Mouse (Mus musculus) forebrain, embryonic 11.5 days (tissue): ENCODE measurements at regions not wholly inside any gene's neighbourhood (a gene's known extent, or its start where the extent isn't known, plus 50 kb on each side); places are given as distances from the start of the nearest gene placed in this dataset.

ENCODE experiments used
- ATAC-seq: fragments of 200-750 bp; cut with Nextera tagmentation; replicated peaks from 2 replicates; pipeline ENCODE4 v1.8.0; 2017; ENCODE audit warnings: moderate TSS enrichment; ENCODE audit not compliant: low FRiP score
- DNase-seq: peaks from one replicate; pipeline ENCODE4 v3.0.0-alpha.2; 2017; ENCODE audit warnings: low spot score
- H3K27ac ChIP-seq: fragments of 300-500 bp; sonication (generic); 2 replicates; pipeline ENCODE4 v1.5.1; 2014; ENCODE audit warnings: low read depth, low read length
- H3K27me3 ChIP-seq: fragments of 300-500 bp; sonication (generic); 2 replicates; pipeline ENCODE4 v1.6.1; 2014; ENCODE audit warnings: mild to moderate bottlenecking, low read length, mixed read lengths; ENCODE audit not compliant: control insufficient read depth, insufficient read depth
- H3K36me3 ChIP-seq: fragments of 300-500 bp; sonication (generic); 2 replicates; pipeline ENCODE4 v1.6.1; 2014; ENCODE audit warnings: mild to moderate bottlenecking, low read length, moderate library complexity, mixed read lengths; ENCODE audit not compliant: control insufficient read depth, insufficient read depth
- H3K4me1 ChIP-seq: fragments of 300-500 bp; sonication (generic); replicated peaks from 2 replicates; pipeline ENCODE4 v1.6.1; 2014; ENCODE audit warnings: low read length, mixed read lengths; ENCODE audit not compliant: control insufficient read depth, insufficient read depth
- H3K4me2 ChIP-seq: fragments of 300-500 bp; sonication (generic); 2 replicates; pipeline ENCODE4 v1.6.1; 2014; ENCODE audit warnings: low read depth, mild to moderate bottlenecking, low read length, moderate library complexity, mixed read lengths; ENCODE audit not compliant: severe bottlenecking
- H3K4me3 ChIP-seq: fragments of 300-500 bp; sonication (generic); 2 replicates; pipeline ENCODE4 v1.5.1; 2014; ENCODE audit warnings: low read depth, low read length
- H3K9ac ChIP-seq: fragments of 300-500 bp; sonication (generic); 2 replicates; pipeline ENCODE4 v1.6.1; 2014; ENCODE audit warnings: low read length
- H3K9me3 ChIP-seq: fragments of 300-500 bp; sonication (generic); 2 replicates; pipeline ENCODE4 v1.6.1; 2016; ENCODE audit warnings: low read length, mixed read lengths; ENCODE audit not compliant: control insufficient read depth
- WGBS: fragments of 180-500 bp; shearing (Covaris S2); extraction: QIAGEN DNeasy Blood & Tissue Kit; methylation state at CpG from one replicate; pipeline ENCODE4 v1.1.7; 2014; 5-methylcytosine and 5-hydroxymethylcytosine counted together

DNA sequence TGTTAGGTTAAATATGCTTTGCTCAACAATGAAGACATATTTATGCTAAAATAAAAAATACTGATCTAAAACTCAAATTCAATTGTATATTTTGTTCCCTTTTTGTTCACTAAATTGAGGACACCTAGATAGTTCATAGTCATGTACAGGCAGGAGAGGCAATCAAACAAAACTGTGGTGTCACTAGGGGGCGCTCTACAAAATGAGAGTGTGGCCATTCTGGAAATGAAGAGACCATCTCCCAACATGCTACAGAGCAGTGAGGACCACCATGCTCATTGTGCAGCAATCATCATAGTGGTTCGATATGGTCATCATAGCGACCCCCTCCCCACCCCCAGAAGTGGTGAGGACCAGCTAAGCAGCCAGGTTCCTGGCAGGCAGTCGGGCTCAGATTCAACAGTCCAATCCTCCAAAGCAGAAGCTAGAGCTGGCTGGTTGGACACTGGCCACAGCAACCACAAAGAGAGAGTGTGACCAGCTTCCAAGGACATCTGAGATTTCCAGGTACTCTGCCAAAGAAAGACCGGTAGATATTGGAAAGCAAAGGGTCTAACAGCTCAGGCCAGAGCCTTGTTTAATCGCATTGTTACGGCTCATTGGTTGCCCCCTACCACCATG is 155.4 kb downstream of the Tgfb2 start:
- Histone ChIP-seq H3K9ac (no peak overlapping the region), H3K4me2 (no peak overlapping the region), H3K9me3 (no peaks in the 10 kb centered on the region), H3K36me3 (no peaks in the 10 kb centered on the region), H3K4me1 (no peaks in the 10 kb centered on the region), H3K4me3 (no peak overlapping the region), H3K27me3 (no peaks in the 10 kb centered on the region), H3K27ac (no peak overlapping the region)
- WGBS: 85% methylated on average over 7 of the region's 7 CpGs
- DNase-seq (no peak), ATAC-seq (no peak)

DNA sequence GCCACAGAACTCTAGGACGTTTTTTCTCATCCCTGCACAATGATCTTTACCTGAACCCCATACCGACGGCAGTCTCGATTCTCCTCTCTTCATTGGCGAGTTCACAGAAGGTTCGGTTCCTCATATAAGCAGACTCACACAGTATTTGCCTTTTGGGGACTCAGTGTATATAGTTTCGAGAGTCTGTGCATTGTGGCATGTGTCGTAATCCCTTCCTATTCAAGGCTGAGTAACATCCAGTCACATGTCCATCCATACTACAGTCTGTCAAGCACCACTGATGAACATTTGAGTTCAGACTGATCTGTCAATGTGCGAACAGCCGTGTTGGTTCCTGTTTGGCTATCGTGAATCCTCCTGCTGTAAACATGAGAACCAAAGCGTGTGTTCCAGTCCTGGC is 156.6 kb downstream of the Tgfb2 start:
- WGBS: 93% methylated on average over 12 of the region's 12 CpGs
- Histone ChIP-seq H3K27ac (no peak overlapping the region), H3K9me3 (no peaks in the 10 kb centered on the region), H3K4me2 (no peak overlapping the region), H3K36me3 (no peaks in the 10 kb centered on the region), H3K4me3 (no peak overlapping the region), H3K27me3 (no peaks in the 10 kb centered on the region), H3K4me1 (no peaks in the 10 kb centered on the region), H3K9ac (no peak overlapping the region)
- ATAC-seq: no peak
- no peak for DNase-seq

DNA sequence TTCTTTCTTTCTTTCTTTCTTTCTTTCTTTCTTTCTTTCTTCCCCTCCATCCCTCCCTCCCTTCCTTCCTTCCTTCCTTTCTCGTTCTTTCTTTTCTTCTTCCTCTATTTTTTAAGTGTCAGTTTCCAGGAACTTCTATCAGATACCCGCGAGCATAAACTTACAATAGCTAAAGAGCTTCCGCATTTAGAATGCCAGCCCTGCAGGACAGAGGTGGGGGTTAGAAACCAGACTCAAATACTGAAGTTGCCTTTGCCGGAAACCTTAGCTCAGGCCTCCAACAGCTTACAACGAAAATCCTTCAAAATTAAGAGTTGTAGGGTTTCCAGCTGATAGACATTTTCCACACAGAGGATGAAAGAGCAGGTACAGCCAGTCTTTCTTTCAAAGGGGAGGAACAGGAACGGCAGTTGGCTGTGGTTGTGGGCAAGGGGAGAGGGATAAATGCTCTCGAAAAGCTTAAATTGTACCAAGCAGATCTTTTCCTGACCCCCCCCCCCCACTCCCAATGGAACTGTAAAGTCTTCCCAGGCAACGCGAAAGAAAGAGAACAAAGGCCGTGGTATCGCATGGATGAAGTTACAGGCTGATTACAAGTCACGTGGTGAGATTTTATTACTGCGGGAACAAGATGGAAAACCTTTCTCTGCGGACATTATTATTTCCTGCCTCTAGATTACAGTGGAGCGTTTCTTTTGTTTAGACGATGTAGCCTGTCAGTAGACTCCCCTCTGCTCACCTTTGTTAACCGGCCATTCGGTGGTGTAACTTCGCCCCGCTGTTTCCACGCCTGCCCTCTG is 159.2 kb downstream of the Tgfb2 start:
- Histone ChIP-seq H3K36me3 (no peaks in the 10 kb centered on the region), H3K9ac (no peak overlapping the region), H3K9me3 (no peaks in the 10 kb centered on the region), H3K27ac (no peak overlapping the region), H3K27me3 (no peaks in the 10 kb centered on the region), H3K4me3 (no peak overlapping the region), H3K4me2 (no peak overlapping the region), H3K4me1 (no peaks in the 10 kb centered on the region)
- ATAC-seq: 0 out of 2 replicates have a peak, but pooled peaks have one; percentile 53
- 70% methylated on average over 22 of the region's 22 CpGs for WGBS
- no peak for DNase-seq

DNA sequence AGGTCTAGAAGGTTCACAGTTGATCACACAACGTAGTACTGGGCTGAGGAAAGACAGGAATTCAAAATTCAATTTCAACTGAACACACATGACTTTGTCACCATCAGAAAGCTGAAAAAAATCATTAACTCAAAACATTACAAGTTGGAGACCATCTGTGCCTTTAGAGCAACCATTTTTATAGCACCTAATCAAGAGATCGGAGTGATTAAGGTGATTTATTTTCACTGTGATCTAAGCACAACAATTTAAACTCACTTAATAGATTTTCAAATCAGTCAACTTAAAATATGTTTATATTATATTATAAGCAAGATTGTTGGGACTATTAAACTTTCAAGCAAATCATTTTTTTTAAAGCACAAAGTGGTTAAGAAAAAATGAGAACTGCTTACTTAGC is 165.7 kb downstream of the Tgfb2 start:
- Histone ChIP-seq H3K4me3 (no peak overlapping the region), H3K27me3 (no peaks in the 10 kb centered on the region), H3K36me3 (no peaks in the 10 kb centered on the region), H3K4me2 (no peak overlapping the region), H3K27ac (no peak overlapping the region), H3K9me3 (no peaks in the 10 kb centered on the region), H3K9ac (no peak overlapping the region), H3K4me1 (no peaks in the 10 kb centered on the region)
- DNase-seq (no peak), ATAC-seq (no peak)
- 95% methylated on average over 2 of the region's 2 CpGs for WGBS

DNA sequence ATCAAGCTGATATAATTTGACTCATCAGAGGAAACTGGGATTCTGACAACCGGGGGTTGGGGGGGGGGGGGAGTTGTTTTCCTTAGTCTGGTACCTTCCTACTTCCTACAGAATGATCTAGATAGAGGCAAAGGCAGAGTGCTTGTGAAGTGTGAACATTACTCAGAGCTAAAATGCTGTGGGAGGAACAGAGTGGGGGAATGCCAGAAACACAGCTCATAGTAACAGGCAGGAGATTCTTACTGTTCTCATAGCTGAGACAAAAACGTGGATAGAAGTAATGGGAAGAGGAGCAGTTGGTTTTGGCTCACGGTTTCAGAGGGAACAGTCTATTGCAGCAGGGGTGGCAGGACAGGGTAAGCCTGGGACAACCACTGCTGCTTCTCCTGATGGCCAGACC is 167.6 kb downstream of the Tgfb2 start:
- Histone ChIP-seq H3K4me3 (no peak overlapping the region), H3K27me3 (no peaks in the 10 kb centered on the region), H3K9me3 (no peaks in the 10 kb centered on the region), H3K36me3 (no peaks in the 10 kb centered on the region), H3K9ac (no peak overlapping the region), H3K27ac (no peak overlapping the region), H3K4me1 (no peaks in the 10 kb centered on the region), H3K4me2 (no peak overlapping the region)
- DNase-seq: no peak
- no peak for ATAC-seq
- WGBS: 82% methylated on average over 3 of the region's 3 CpGs

DNA sequence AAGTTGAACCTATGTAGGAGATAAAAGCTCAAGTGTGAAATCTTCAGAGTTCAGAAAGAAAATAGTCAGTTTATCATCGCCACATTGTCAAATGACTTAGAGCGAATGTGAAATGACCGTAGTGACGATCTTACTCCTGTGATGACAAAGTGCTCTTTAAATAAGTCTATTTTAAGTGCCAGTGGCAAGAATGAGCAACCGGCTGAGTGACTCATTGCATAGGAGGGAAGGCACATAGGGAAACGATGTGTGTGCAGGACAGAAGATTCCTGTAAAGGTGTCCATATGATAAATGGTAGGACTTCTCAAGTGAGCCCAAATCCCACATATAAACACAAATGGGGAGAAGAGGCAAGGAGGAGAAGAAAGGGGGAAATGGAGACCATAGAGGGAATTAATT is 189.8 kb downstream of the Tgfb2 start:
- Histone ChIP-seq H3K9me3 (no peaks in the 10 kb centered on the region), H3K27me3 (no peaks in the 10 kb centered on the region), H3K9ac (no peak overlapping the region), H3K4me3 (no peak overlapping the region), H3K36me3 (no peaks in the 10 kb centered on the region), H3K4me2 (no peak overlapping the region), H3K27ac (no peak overlapping the region), H3K4me1 (no peaks in the 10 kb centered on the region)
- no peak for ATAC-seq
- no peak for DNase-seq
- WGBS: 94% methylated on average over 6 of the region's 6 CpGs

DNA sequence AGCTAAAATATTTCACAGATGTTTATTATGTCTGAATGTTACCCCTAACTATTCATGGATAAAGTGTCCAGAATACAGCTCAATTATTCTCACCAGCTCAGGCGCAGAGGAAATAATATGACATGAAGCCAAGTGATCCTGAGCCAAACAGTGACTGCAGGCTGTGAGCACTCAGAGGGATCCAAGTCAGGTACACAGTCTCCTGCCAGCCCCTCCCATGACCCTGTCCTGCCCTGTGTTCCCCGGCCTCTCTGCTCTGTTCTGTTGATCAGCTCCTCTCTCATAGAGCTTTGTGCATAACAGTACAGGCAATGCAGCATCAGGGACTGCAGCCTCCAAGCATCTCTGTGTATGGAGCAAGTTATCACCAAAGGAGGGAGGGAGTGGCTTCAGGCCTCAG is 190.7 kb downstream of the Tgfb2 start:
- Histone ChIP-seq H3K4me3 (no peak overlapping the region), H3K9me3 (no peaks in the 10 kb centered on the region), H3K36me3 (no peaks in the 10 kb centered on the region), H3K9ac (no peak overlapping the region), H3K4me1 (no peaks in the 10 kb centered on the region), H3K27ac (no peak overlapping the region), H3K27me3 (no peaks in the 10 kb centered on the region), H3K4me2 (no peak overlapping the region)
- DNase-seq: no peak
- no peak for ATAC-seq
- WGBS: 68% methylated on average over 2 of the region's 2 CpGs

DNA sequence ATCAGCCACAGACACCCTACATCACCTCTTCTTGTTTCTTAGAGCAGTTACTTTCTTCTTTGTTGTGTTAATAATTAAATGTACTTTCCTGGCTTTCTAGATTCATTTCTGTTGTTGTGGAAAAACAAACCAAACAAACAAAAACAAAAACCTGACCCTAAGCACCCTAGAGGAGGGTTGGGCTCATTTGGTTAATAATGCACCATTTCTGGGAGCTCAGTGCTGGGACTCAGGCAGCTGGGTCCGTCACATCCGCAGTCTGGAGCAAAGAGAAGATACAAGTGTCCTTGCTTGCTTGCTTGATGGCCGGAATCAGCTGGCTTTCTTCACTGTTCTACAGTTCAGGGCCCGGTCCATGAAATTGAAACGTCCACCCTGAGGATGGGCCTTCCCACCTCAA is 191.9 kb downstream of the Tgfb2 start:
- WGBS: 66% methylated on average over 5 of the region's 5 CpGs
- Histone ChIP-seq H3K9ac (no peak overlapping the region), H3K4me1 (no peaks in the 10 kb centered on the region), H3K27me3 (no peaks in the 10 kb centered on the region), H3K4me2 (no peak overlapping the region), H3K9me3 (no peaks in the 10 kb centered on the region), H3K4me3 (no peak overlapping the region), H3K27ac (no peak overlapping the region), H3K36me3 (no peaks in the 10 kb centered on the region)
- DNase-seq (no peak), ATAC-seq (no peak)

DNA sequence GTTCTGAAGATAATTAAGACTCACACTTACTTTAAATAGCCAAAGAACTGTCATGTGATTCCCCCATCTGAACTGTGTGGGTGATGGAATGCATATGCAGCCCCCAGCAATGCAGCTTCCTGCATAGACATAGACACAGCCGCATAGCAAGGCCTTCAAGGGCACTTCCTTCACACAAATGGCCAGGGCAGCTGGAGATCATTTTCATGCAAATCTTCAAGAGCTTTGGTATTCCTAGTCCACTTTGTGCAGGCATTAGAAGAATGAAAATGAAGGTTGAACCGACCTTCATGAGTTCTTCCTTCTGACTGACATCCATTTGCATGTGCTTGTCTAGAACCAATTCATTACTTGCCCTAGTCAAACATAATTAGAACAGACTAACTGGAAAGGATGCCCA is 195.3 kb downstream of the Tgfb2 start:
- DNase-seq (no peak), ATAC-seq (no peak)
- 0 out of 2 replicates have a peak, but pooled peaks cover 5% of the 10 kb centered on the region for H3K4me1 ChIP-seq
- H3K36me3 ChIP-seq: no peaks in the 10 kb centered on the region
- H3K4me2 ChIP-seq: no peak overlapping the region
- no peak overlapping the region for H3K9ac ChIP-seq
- H3K9me3 ChIP-seq: no peaks in the 10 kb centered on the region
- H3K4me3 ChIP-seq: no peak overlapping the region
- no peaks in the 10 kb centered on the region for H3K27me3 ChIP-seq
- WGBS: 53% methylated on average over 2 of the region's 2 CpGs
- no peak overlapping the region for H3K27ac ChIP-seq
